Mouse (Mus musculus) cerebellum, adult 2 months (tissue): ENCODE results near the gene Tmem178b.

ENCODE experiments used
- CTCF ChIP-seq: fragments of 200-500 bp; IDR thresholded peaks from 2 replicates; pipeline ENCODE4 v1.5.1; 2011; ENCODE audit warnings: low read depth, mild to moderate bottlenecking, control low read depth, low read length, moderate library complexity, borderline replicate concordance; ENCODE audit not compliant: insufficient read depth
- POLR2A ChIP-seq: fragments of 200-500 bp; IDR thresholded peaks from 2 replicates; pipeline ENCODE4 v1.6.1; 2011; ENCODE audit warnings: low read length, control low read depth, borderline replicate concordance; ENCODE audit not compliant: insufficient read depth

DNA sequence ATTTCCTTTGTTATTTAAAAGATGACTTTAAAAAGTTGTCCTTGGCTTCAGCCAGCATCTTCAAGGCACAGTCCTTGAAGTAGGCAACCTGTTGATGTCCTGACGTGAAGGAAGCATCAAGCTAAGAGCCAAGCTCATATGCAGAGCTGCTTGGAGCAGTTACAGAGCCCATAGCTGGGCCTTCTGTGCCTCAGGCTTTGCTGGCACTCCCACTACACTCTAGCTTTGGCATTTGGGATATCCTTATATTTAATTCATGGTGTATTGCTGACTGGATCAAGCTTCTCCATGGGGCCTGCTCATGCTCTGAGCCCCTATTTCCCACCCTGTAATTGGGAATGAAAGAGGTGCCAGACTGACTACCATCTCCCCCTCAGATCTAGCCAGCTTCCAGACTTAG is 179.5 kb downstream of the Tmem178b start:
- no peak for TF ChIP-seq CTCF
- TF ChIP-seq POLR2A, result no peak
